23 mouse cellular contexts compared by ENCODE assay signal in the genomic region with DNA sequence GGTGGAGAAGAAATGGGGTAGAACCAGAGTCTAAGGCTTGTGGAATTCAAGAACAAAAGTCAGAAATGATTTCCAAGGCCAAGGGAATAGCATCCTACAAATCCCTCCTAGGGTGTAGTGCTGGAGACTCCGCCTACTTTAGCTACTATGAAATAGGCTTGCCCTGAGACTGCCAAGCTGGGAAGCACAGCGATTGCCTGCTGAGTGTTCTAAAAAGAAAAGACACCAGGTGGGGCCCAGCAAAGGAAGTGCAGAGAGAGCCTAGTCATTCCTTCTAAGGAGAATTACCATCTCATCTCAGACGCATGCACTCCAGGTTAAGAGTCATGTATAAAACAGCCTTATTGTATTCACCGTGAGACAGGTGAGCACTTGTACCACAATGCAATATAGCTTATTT.
DNase-seq lines count a peak whose midpoint lies in the region; ATAC-seq and TF ChIP-seq lines count a peak whose summit lies in the region.
"Had no signal": no experiment of that assay in that cellular context is flagged by ENCODE, and none has a peak within 500 bp of the region (broad histone marks: within the 10 kb centered on the region; RNA-seq: fewer than 3 reads in every experiment).

No protein-coding gene starts in this region.

- TF ChIP-seq CTCF in intestine, postnatal 0 days (IDR thresholded peaks at IDR 0.05; ENCODE audit: low read depth), result no peak
- no peak for TF ChIP-seq CTCF in liver, postnatal 0 days (IDR thresholded peaks at IDR 0.05; ENCODE audit: low read depth)
- no peak for TF ChIP-seq CTCF in brain, embryonic 14.5 days (IDR thresholded peaks at IDR 0.05; ENCODE audit: borderline replicate concordance, extremely low read depth, insufficient read depth, insufficient read length)

- DNase-seq in intestine, embryonic 14.5 days (ENCODE audit: low spot score), result no peak
- DNase-seq in liver, postnatal 0 days, result no peak
- DNase-seq in brain, embryonic 14.5 days (ENCODE audit: low read depth), result peak; percentile 49
- DNase-seq in hindbrain, embryonic 11.5 days (ENCODE audit: low spot score), result no peak
- no peak for DNase-seq in spleen, postnatal 36 days (ENCODE audit: low spot score in 2 of 2)
- DNase-seq: adrenal gland, postnatal 36 days; gastrocnemius, postnatal 10 days; heart, postnatal 14 days; kidney, adult 9 months; kidney, postnatal 10 days; lung, postnatal 36 days; spleen, adult 18-20 months; thymus, adult 2 months; thymus, postnatal 4 days had no signal

- H3K9me3 ChIP-seq in intestine, embryonic 14.5 days (ENCODE audit: control insufficient read depth, low read length), result no peaks in the 10 kb centered on the region
- H3K9me3 ChIP-seq in intestine, postnatal 0 days (ENCODE audit: control insufficient read depth), result no peaks in the 10 kb centered on the region
- H3K9me3 ChIP-seq in liver, embryonic 12.5 days (replicated peaks), result peaks cover 6% of the 10 kb centered on the region
- peaks cover 3% of the 10 kb centered on the region; the same call in 1 of the 2 replicates for H3K9me3 ChIP-seq in liver, postnatal 0 days (ENCODE audit: low read length)
- no peaks in the 10 kb centered on the region for H3K9me3 ChIP-seq in hindbrain, embryonic 11.5 days (ENCODE audit: control insufficient read depth, low read length)
- H3K9me3 ChIP-seq: intestine, embryonic 15.5 days; neural tube, embryonic 12.5 days had no signal

- H3K4me2 ChIP-seq in intestine, embryonic 14.5 days (ENCODE audit: low read length), result no peak overlapping the region
- H3K4me2 ChIP-seq in intestine, postnatal 0 days (replicated peaks; ENCODE audit: low read depth), result no peak overlapping the region
- no peak overlapping the region for H3K4me2 ChIP-seq in liver, embryonic 12.5 days
- H3K4me2 ChIP-seq in liver, postnatal 0 days (ENCODE audit: low read depth, low read length), result no peak overlapping the region
- no peak overlapping the region for H3K4me2 ChIP-seq in hindbrain, embryonic 11.5 days (replicated peaks; ENCODE audit: low read depth, low read length)
- H3K4me2 ChIP-seq: intestine, embryonic 15.5 days; midbrain, embryonic 11.5 days; neural tube, embryonic 12.5 days had no signal

- H3K27ac ChIP-seq in intestine, embryonic 14.5 days (ENCODE audit: low read depth), result 0 out of 2 replicates have a peak overlapping the region, but pooled peaks have one; percentile 91
- no peak overlapping the region for H3K27ac ChIP-seq in intestine, postnatal 0 days (ENCODE audit: low read depth, low read length)
- no peak overlapping the region for H3K27ac ChIP-seq in liver, embryonic 12.5 days
- no peak overlapping the region for H3K27ac ChIP-seq in liver, postnatal 0 days (ENCODE audit: low read depth)
- H3K27ac ChIP-seq in hindbrain, embryonic 11.5 days (ENCODE audit: low read depth, low read length), result no peak overlapping the region
- H3K27ac ChIP-seq: neural tube, embryonic 12.5 days; stomach, postnatal 0 days had no signal

- no peak for TF ChIP-seq EP300 in liver, postnatal 0 days (IDR thresholded peaks at IDR 0.05; ENCODE audit: low read depth)

- no peaks in the 10 kb centered on the region for H3K27me3 ChIP-seq in intestine, embryonic 14.5 days (replicated peaks; ENCODE audit: control insufficient read depth, insufficient read depth, low read length)
- no peaks in the 10 kb centered on the region for H3K27me3 ChIP-seq in intestine, postnatal 0 days (replicated peaks; ENCODE audit: control insufficient read depth, insufficient read depth, low read length)
- H3K27me3 ChIP-seq in liver, embryonic 12.5 days (replicated peaks), result 0 out of 2 replicates have a peak, but pooled peaks cover 4% of the 10 kb centered on the region
- H3K27me3 ChIP-seq in liver, postnatal 0 days (ENCODE audit: insufficient read depth, low read length), result no peaks in the 10 kb centered on the region
- H3K27me3 ChIP-seq in hindbrain, embryonic 11.5 days (ENCODE audit: control insufficient read depth, insufficient read depth, low read length), result no peaks in the 10 kb centered on the region
- H3K27me3 ChIP-seq: CH12.LX; intestine, embryonic 15.5 days; neural tube, embryonic 12.5 days; Patski had no signal

- peaks cover 32% of the 10 kb centered on the region for H3K4me1 ChIP-seq in intestine, embryonic 14.5 days (replicated peaks; ENCODE audit: control insufficient read depth, insufficient read depth, low read length)
- no peaks in the 10 kb centered on the region for H3K4me1 ChIP-seq in intestine, postnatal 0 days (replicated peaks; ENCODE audit: control insufficient read depth, insufficient read depth, low read length)
- peaks cover 22% of the 10 kb centered on the region for H3K4me1 ChIP-seq in liver, embryonic 12.5 days
- peaks cover 6% of the 10 kb centered on the region for H3K4me1 ChIP-seq in liver, postnatal 0 days (ENCODE audit: insufficient read depth)
- no peaks in the 10 kb centered on the region for H3K4me1 ChIP-seq in hindbrain, embryonic 11.5 days (replicated peaks; ENCODE audit: control insufficient read depth, insufficient read depth, low read length)

- TF ChIP-seq POLR2A in brain, embryonic 14.5 days (IDR thresholded peaks at IDR 0.05; ENCODE audit: borderline replicate concordance, extremely low read depth, insufficient read depth, insufficient read length, poor library complexity, severe bottlenecking), result no peak

- H3K4me3 ChIP-seq in intestine, embryonic 14.5 days (ENCODE audit: low read depth, low read length), result no peak overlapping the region
- H3K4me3 ChIP-seq in intestine, postnatal 0 days (ENCODE audit: low read depth, low read length), result no peak overlapping the region
- no peak overlapping the region for H3K4me3 ChIP-seq in liver, embryonic 12.5 days
- no peak overlapping the region for H3K4me3 ChIP-seq in liver, postnatal 0 days (ENCODE audit: low read depth, low read length)
- no peak overlapping the region for H3K4me3 ChIP-seq in hindbrain, embryonic 11.5 days (ENCODE audit: low read depth, low read length)
- H3K4me3 ChIP-seq: hindbrain, embryonic 10.5 days; intestine, embryonic 15.5 days; neural tube, embryonic 12.5 days had no signal

- no peak for ATAC-seq in intestine, embryonic 14.5 days (replicated peaks; ENCODE audit: low FRiP score, low TSS enrichment, low read depth)
- ATAC-seq in intestine, postnatal 0 days, result no peak
- ATAC-seq in liver, embryonic 12.5 days, result no peak
- no peak for ATAC-seq in liver, postnatal 0 days
- no peak for ATAC-seq in hindbrain, embryonic 11.5 days (ENCODE audit: low FRiP score)
- ATAC-seq: intestine, embryonic 15.5 days; Patski had no signal

- 71% methylated on average over 4 of the region's 4 CpGs for WGBS in intestine, embryonic 14.5 days
- WGBS in intestine, postnatal 0 days, result 68% methylated on average over 4 of the region's 4 CpGs
- WGBS in liver, embryonic 12.5 days (ENCODE audit: insufficient replicate concordance), result 62% methylated on average over 4 of the region's 4 CpGs
- 69% methylated on average over 4 of the region's 4 CpGs for WGBS in liver, postnatal 0 days (ENCODE audit: insufficient replicate concordance)
- WGBS in hindbrain, embryonic 11.5 days, result 69% methylated on average over 4 of the region's 4 CpGs

- H3K36me3 ChIP-seq in intestine, embryonic 14.5 days (ENCODE audit: control insufficient read depth, insufficient read depth, low read length), result peaks cover 3% of the 10 kb centered on the region; the same call in 1 of the 2 replicates
- H3K36me3 ChIP-seq in intestine, postnatal 0 days (ENCODE audit: control insufficient read depth, insufficient read depth), result no peaks in the 10 kb centered on the region
- no peaks in the 10 kb centered on the region for H3K36me3 ChIP-seq in liver, embryonic 12.5 days
- H3K36me3 ChIP-seq in liver, postnatal 0 days (replicated peaks; ENCODE audit: insufficient read depth, low read length), result no peaks in the 10 kb centered on the region
- no peaks in the 10 kb centered on the region for H3K36me3 ChIP-seq in hindbrain, embryonic 11.5 days (ENCODE audit: control insufficient read depth, insufficient read depth, low read length)
- H3K36me3 ChIP-seq: intestine, embryonic 15.5 days had no signal

- no peak overlapping the region for H3K9ac ChIP-seq in intestine, embryonic 14.5 days (ENCODE audit: low read length)
- H3K9ac ChIP-seq in intestine, postnatal 0 days (ENCODE audit: low read depth, low read length), result no peak overlapping the region
- H3K9ac ChIP-seq in liver, embryonic 12.5 days, result 0 out of 2 replicates have a peak overlapping the region, but pooled peaks have one; percentile 36
- no peak overlapping the region for H3K9ac ChIP-seq in liver, postnatal 0 days (replicated peaks)
- H3K9ac ChIP-seq in hindbrain, embryonic 11.5 days (ENCODE audit: low read depth, low read length), result no peak overlapping the region
- H3K9ac ChIP-seq: intestine, embryonic 15.5 days; neural tube, embryonic 12.5 days had no signal
